Mouse (Mus musculus): ENCODE results near the gene Stk4. TPM values are rescaled to one million over a fixed set of nuclear protein-coding genes. Genes with fewer than 3 reads are reported as not detected.
A peak's percentile ranks its signal among the peaks of the same experiment; 100 is the strongest.

Stk4 gene
- total RNA-seq, 4 experiments from 2014 or later, result 27.4 to 38.9 (median 36.4) TPM

DNA sequence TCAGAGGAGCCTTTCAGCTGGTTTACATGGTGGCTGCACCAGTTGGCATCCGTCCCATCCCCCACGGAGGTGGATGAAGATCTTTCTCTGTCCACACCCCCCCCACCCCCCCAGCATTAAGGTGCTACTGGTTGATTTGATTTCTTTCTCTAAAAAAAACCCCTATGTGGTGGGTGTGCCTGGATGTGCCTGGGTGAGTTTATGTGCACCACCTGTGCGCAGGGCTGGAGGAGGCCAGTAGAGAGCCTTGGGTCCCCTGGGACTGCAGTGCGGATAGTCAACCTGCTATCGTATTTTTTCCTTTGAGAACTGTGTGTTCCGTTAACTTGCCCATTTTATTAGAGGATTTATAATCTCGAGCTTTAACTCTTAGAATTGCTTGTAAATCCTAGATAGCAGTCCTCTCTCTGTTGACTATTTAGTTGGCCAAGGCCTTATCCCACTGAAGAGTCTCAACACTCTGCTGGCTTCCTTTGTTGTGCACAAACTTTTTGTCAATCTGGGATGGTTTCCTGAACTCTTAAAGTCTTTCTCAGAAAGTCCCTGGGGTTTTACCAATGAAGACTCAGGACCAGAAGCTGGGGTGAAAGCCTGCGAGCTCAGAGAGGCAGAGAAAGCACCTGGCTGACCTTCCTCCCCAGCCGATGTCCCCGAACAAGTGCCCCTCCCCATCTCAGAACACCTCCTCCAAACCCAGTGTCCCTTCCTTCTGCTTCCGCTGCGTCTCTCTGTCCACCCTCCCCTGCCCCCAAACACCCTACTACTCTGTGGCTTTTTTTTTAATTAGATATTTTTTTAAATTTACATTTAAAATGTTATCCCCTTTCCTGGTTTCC, 58.7 kb downstream of the Stk4 start:
- no peak for DNase-seq

DNA sequence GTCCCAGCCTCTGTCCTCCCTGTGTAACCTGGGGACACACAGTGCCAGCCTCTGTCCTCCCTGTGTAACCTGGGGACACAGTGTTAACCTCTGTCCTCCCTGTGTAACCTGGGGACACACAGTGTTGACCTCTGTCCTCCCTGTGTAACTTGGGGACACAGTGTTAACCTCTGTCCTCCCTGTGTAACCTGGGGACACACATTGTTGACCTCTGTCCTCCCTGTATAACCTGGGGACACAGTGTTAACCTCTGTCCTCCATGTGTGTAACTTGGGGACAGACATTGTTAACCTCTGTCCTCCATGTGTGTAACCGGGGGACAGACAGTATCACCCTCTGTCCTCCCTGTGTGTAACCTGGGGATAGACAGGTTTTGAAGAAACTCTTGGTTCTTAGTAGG, 61.5 kb downstream of the Stk4 start:
- DNase-seq, result no peak

DNA sequence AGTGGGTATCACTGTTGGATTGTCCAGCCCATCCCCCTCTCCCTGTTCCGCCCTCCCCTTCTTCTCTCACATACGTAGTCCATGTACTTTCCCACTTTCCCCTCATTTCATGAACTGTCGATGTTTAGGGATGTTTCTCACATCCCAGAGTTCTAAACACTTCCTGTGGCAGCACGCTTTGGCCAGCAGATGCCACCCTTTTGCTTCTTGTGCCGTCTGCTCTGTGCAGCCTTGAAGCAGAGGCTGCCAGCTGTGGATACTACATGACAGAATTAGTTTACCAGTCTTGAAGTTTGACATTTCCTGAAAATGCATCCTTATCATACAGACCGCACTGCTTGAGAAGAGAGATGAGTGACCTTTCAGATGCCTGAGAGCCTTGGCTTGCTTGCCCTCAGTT, 64.4 kb downstream of the Stk4 start:
- peak; percentile 35 for DNase-seq

DNA sequence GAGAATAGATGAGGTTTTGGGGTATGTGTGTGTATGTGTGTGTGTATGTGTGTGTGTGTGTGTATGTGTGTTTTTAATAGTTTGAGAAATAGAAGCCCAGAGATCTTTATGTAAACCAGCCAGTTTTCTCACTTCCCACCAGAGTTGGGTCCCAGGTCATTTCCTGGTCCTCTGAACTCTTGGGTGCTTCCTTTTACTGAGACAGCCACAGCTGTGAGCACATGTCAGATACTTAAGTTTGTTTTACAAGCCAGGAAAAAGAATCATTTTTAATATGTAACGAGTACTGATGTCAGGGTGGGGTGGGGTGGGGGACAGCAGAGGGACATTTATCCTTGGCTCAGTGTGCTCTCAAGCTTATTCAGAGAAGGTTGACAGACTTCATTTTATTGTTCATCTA, 65.2 kb downstream of the Stk4 start:
- no peak for DNase-seq

DNA sequence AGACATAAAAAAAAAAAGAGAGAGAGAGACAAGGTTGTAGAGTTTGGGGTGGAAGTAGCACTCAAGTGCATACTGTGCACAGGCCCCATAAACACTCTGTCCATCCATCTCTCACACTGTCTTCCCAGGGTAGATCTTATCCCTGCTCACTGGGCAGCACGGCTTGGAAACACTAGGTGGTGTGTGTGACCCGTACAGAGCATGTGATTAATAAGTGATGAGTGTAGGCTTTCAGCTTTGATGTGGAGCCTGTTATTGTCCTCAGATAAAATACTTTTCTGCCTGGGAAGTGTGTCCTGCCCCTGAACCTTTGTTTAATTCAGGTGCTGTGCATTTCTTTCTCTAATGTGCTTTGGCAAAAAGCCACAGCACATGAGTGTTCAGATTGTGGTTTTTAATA, 66.3 kb downstream of the Stk4 start:
- DNase-seq, result no peak

DNA sequence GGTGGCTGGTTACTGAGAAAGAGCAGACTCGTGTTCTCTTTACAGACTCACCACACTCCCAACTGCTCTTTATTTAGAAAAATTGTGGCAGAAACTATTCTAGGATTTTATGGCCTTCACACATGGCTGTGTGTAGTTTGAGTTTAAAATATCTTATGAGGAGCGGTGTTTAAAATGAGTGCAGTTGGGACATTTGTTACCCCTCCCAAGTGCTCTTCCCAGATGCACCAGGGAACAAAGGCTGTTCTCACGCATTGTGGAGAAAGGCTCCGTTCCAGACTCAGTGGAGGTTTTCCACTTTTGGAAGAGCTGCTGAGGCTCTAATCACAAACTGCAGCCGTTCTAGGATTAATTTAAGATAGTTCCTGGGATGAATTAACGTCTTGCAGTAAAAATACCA, 67.6 kb downstream of the Stk4 start:
- no peak for DNase-seq

DNA sequence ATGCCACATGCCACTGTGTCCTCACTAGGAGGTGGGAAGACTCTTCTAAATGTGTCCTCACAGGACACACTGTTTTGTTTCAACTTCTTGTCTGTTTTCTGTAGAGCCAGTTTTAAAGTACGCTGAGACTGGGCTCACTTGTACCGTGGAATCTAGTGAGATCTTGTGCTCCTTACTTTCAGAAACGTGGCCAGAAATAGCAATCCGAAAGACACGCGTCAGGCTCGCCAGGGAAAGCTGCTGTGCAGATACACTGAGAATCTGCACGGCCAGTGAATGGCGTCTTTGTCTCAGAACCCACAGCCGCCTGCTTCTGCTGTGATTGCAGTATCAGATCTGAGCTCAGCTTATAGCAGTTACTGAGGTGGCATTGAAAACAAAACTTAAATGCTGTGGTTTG, 71.9 kb downstream of the Stk4 start:
- DNase-seq, result no peak

DNA sequence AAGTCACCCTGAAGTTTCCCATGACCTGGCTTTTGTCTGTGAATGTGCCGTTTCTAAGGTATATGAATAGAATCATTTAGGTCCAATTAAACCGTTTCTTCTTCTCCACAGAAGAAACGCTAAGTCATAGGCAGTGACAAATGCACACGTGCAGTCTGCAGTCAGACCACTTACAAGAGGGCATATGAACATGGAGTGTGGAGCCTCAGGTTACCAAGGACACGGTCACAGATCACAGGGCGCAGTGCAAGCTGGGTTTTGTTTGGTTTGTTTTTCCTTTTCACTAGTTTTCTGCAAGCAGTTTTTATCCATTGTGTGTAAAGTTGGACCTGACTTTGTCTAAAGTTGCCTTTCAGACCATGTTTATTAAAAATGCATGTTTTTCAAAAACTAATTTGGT, 73.9 kb downstream of the Stk4 start:
- peak; percentile 23 for DNase-seq

DNA sequence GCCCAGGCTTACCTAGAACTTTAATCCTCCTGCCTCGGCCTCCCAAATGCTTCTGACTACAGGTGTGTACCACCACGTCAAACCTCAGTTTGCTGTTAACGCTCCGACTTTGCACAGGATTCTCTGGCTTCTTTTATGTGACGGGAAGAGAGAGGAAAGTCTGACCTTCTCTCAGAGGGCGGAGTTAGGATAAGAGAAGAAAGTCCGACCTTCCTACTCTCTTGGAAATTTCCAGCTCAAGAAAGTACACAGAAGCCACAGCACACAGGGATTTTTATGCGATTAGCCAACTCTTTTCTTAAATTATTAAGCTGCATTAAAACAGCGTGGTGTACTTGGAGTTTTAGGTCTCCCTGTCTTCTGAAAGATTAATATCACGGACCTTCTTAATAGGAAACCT, 74.4 kb downstream of the Stk4 start:
- no peak for DNase-seq

DNA sequence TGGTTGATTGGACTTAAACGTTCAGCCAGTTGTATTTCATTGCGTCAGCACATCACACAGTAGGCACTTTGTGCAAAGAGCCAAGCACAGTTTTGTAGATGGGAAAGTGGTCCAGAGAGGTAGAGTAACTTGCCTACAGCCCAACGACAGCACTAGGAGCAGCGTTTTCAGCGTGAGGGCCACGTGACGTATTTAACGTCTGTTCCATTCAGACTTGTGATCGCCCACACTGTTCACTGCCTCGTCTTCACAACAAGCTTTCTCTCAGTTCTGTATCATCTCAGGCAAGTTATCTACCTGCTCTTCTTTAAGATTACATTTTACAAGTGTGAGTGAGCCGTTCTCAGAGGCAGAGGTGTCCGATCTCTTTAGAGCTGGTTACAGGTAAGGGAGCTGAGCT, 76.4 kb downstream of the Stk4 start:
- no peak for DNase-seq

DNA sequence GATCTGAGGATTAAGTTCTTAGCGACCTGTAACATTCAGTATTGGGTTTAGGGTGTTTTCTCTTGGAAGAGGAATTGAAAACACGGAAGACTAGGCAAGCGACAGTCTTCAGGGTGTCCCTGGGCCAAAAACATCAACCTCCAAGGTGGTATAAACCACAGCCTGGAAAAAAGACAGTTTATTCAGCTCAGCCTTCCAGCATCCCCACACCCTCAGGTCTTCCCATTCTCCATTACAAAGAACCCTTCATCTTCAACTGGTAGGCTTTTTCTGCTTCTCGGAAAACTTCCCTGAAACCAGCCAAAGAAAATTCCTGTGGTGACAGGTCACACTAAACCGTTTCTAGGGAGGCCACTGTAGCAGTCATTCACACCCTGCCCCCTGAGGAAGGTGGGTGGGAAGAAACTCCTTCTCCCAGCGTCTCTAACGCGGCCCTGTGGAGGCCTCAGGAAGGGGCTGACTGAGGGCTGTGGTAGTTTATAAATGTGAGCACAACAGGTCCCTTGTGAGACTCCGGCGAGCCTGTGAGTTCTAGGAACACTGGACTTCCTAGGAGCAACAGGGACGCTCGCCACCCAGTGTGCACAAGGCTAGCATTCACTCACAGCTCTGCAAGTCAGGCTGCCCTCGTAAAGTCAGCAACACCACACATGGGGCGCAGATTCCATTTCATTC, 80.1 kb downstream of the Stk4 start:
- DNase-seq, result no peak

DNA sequence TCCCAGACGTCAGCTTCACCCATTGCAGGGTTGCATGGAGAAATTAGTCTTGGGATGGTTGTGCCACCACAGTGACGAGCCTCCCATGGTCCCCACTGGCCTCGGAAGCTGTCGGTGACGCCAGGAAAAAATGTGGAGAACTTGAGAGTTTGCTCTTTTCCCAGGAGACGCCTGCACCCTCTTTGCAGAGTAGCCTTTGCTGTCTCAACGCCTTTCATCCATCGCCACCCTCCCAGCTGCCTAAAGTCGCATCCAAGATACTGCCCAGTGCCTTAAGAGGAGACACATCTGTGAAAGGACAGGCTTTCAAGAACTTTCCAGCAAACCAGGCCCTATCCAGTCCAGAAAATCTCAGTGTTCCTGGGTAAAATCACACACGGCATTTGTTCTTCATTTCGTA, 82.2 kb downstream of the Stk4 start:
- no peak for DNase-seq

DNA sequence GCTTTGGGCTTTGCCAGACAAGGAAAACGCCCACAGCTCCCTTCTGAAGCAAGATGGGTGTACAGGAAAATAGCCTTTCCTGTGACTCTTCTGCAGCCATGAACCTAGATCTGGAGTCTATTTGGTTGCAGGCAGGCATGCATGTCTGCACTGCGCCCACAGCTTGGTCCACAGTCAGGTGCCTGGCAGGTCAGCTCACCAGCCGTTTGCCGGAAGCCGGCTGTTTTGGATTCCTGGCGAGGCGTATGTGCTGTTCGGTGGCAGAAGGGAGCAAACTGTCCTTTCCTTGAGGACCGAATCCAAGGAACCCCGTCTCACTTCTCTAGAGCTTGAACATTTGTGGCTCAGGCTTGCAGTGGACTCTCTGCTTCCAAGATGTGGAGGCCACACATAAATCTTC, 83.9 kb downstream of the Stk4 start:
- no peak for DNase-seq

DNA sequence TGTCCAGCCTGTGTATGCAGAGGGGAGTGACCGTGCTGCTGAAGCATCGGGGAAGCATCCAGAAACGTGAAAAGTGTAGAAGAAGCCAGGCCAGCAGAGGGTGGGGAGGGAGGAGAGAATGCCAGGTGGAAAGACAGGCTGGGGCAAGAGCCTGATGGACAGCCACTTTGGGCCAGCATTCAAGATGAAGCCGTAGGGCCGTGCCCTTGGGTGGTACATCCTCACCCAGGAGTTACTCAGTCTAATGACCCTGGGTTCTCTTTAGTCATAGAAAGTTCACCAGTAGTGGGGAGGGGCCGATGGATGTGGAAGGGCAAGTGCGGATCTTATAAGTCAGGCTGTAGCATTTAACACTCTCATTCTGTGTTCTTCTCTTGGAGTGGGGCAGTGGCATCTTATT, 86.0 kb downstream of the Stk4 start:
- peak; percentile 36 for DNase-seq

DNA sequence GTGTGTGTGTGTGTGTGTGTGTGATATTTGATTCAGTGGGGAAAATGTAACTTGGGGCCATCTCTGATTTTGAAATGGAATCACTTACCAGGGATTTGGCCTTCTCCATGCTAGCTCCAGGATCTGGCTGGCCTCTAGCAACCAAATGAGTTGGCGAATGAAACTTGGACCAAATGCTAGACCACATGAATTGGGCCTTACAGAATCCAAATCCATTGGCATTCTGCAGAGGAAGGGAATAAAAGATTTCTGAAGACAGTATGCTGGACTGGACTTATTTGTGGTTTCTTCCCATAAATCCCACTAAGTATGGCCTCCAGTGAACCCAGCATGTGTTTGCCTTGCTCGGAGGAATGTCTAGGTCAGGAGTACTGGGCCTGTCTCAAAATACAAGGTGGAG, 88.7 kb downstream of the Stk4 start:
- no peak for DNase-seq

DNA sequence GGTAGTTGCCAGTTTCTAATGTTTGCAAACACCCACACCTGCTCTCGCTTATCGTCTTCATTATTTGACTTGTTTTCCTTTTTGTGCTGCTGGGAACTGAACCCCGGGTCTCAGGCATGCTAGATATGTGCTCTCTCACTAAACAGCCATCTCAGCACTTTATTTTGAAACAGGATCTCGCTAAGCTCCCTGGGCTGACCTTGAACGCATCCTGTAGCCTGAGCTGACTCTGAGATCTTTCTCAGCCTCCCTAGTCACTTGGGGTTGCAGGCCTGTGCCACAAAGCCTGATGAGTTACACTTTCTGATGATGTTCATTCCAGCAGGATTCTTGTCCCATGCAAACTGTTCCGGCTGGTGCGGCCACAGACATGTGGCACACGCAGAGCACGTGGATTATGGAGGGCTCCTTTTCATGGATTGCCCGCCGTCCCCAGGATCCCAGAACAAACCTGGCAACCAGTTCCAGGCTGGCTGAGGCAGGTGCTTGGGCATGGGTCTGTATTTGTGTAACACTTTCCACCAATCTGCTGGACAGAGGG, 91.5 kb downstream of the Stk4 start:
- no peak for DNase-seq

DNA sequence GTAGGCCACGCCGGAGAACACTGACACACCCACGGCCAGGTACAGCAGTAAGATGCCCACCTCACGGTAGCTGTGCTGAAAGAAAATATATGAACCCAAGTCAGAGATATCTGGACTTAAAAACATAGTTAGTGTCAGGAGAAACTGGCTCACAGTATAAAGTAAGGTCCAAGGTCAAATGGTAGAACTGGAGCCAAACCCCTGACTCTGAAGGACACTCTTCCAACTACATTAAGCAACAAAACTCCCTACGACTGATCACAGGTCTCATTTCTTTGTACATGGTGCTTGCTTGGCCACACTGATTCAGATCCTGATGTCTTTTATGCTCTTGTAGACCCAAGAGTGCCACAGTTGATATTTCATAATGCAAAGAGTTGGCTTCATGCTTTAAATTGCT, 94.8 kb downstream of the Stk4 start:
- peak; percentile 22 for DNase-seq

DNA sequence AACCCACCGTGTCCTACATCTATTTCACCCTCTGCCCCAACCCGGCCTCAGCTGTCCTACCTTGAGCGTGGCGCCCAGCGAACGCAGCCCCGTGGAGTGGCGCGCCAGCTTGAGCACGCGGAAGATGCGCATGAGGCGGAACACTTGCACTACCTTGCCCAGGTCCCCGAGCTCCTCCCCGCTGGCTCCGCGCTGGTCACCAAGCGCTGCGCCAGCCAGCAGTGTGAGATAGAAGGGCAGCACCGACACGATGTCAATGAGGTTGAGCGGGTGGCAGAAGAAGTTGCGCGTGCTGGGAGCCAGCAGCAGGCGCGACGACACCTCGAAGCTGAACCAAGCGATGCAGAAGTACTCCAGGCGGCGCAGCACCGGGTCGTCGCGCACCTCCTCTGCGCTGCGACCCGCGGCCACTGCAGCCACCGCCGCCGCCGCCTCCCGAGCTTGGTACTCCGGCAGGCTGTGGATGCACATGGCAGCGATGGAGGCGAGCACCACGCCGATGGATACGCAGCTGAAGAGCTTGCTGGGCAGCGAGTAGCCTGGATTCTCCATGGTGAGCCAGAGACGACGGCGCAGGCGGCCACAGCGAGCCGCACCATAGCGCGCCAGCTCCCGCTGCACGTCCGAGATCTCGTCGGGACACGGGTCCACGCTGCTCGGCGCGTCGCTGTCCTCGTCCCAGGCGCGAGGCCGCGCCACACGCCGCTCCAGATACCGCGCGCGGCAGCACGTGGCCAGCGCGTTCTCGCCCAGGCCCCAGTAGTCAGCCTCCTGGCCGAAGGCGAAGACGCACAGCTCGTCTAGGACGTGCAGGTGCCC, 97.8 kb downstream of the Stk4 start:
- no peak for DNase-seq

DNA sequence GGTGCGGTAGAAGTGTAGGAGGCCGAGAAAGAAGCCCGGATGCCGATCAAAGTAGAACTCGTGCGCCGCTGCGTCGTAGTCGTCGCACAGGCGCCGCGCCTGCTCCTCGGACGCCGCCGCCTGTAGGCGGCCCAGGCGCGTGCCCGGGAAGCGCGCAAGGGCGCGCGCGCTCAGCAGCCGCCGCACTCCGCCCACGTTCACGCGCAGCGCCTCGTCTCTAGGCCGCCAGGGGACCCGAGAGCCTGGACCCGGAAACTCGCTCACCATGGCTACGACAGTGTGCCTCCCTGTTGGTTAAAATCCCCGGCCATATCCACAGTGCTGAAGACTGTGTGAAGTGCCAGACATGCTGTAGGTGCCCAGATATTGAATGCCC, 98.4 kb downstream of the Stk4 start:
- DNase-seq, result no peak

DNA sequence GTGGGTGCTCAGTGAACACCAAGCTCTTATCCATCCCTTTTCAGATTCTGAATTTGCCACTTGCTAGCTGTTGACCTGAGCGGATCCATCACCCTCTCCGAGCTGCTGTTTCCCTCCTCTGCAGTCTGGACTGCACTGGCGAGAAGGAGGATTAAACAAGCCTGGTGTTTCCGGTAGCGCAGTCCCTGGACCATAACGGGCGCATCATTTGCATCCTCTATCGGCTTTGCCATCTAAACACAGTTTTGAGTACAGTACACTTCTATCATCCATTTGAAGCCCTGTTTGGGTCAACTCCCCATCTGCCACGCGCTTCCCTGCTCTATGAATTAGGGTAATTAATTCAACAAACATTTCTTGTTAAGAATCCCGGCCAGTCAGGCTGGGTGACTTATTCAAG, 100.2 kb downstream of the Stk4 start:
- no peak for DNase-seq

DNA sequence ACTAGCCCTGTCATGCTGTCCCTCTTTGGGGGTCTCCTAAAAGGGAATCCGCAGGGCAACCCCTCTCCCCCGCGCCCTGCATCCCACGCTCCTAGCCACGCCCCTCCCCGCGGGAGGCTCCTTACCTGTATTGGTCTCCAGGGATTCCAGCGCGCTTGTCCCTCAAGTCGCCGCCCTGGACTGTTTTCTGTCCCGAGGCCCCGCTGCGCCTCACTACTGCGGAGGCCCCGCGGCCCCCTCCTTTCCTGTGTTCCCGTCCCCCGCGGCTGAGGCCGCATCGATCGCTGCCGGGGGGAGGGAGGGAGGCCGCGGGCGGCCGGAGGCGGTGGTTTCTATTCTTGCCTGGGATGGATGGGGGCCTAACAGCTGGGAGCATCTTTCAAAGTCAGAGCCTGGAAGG, 100.8 kb downstream of the Stk4 start, which contains the start of gene Kcns1:
Gene Kcns1, minus strand, starts transcription at position 212 of the 400 bp plus-strand sequence.
- no peak for DNase-seq

DNA sequence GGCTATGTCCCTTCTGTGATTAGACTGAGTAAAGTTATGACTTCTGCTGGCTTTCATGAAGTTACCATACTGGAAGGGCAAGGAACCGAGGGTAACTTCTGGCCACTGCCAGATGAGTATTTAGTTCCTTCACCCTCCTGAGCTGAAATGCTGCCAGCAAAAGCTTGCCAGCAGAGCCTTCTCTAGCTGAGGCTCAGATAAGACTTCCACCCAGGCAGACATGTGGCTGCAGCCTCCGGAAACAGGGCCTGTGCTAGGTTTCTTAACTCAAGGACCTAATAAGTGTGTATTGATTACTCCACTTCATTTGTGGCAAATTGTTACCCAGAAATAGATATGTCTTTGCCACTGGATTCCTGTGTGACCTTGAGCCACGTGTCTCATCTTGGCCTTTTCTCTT, 103.3 kb downstream of the Stk4 start:
- no peak for DNase-seq
